Mouse (Mus musculus) CD4-positive helper T cell, adult 2 months (primary cell): ENCODE measurements at regions not wholly inside any gene's neighbourhood (a gene's known extent, or its start where the extent isn't known, plus 50 kb on each side); places are given as distances from the start of the nearest gene placed in this dataset.
A peak's percentile ranks its signal among the peaks of the same experiment; 100 is the strongest.

Experiments
- DNase-seq: peaks from one replicate; pipeline ENCODE4 v3.0.0-alpha.2; 2012; ENCODE audit warnings: low read depth, missing footprints, low spot score

- DNase-seq = peak; percentile 47
Observed at GRCm38 (mm10) chr15:36719241-36719640, 288.3 kb downstream of the Zfp706 start.

GRCm38 (mm10) chr15:36717835-36718234 lies 289.7 kb downstream of the Zfp706 start:
- DNase-seq = no peak

DNA sequence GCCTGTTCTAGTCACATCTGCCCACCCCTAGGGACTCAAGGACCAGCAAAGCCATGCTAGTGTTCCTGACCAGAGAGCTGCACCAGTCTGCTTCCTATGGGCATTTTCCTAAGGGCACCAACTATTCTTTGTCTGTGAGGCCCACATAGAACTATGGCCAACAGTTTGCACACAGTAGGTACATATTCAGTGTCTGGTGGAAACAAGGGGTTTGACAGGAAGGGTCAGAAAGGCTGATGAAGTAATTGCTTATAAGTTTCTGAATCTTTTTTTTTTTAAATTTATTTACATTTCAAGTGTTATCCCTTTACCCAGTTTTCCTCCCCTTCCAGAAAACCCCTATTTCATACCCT lies 290.9 kb downstream of the Zfp706 start:
- no peak for DNase-seq

DNA sequence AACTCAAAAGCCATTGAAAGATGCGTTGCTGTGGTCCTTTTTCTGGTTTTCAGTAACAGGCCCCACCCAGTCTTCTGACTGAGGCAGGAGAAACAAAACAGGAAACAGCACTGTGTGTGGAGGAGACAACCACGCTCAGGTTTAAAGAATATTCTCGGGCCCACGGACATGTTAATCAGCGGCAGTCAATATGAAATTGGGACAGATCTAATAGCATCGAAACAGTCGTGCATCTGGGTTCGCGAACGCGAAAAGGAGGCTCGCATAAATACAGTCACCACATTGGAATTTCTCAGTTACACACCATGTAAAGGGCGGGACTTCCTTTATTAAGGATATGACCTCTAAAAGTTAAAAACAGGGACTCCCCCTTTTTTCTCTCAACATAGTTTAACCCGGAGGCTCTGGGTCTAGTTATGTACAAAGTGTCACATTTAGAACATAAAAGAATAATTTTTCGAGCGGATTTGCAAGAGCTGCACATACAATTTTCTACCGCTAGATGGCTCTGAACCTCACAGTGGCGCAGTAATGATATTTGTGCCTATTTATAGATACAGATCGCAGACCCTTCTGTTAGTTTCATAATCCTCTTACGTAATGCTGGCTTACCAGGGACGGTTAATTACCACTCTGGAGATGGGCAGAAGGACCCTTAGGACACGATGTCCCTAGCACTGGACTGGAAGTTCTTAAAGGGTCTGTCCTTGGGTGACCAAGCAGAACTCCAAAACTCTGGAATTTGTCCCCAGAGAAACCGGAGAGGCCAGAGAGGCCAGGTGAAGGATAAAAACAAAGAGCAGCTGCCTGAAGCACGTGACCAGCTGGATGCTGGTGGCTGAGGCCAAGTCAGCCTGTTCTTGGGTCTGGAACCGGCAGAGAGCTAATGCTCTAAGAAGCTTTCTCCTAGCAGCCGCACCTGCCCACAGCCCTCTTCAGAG lies 291.6 kb downstream of the Zfp706 start:
- peak; percentile 90 for DNase-seq

- DNase-seq = no peak
Observed at GRCm38 (mm10) chr15:36715159-36715558, 292.4 kb downstream of the Zfp706 start.

DNA sequence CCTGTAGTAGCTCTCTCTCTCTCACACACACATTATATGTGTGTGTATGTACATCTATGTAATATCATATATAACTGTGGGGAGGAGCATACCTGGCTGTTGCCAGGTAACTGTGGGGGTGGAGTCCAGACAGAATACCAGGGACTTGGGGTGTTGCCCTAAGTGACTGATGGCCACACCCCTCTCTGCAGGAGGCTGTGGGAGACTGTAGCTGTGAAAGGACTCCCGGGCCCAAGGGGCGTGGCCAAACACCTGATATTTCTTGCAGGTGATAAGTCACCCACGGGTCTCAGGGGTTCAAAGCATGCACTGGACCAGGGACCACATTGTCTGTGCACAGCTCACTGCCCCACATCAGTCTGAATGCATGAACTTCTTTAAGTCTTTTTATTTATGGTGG lies 297.8 kb downstream of the Zfp706 start:
- no peak for DNase-seq

- peak; percentile 82 for DNase-seq
Observed at GRCm38 (mm10) chr15:36708471-36708870, 299.1 kb downstream of the Zfp706 start.

GRCm38 (mm10) chr15:36705990-36706389 lies 301.6 kb downstream of the Zfp706 start:
- DNase-seq = peak; percentile 63

- DNase-seq = no peak
Observed at GRCm38 (mm10) chr15:36705391-36705790, 302.2 kb downstream of the Zfp706 start.

- DNase-seq = no peak
Observed at GRCm38 (mm10) chr15:36701846-36702245, 305.7 kb downstream of the Zfp706 start.

DNA sequence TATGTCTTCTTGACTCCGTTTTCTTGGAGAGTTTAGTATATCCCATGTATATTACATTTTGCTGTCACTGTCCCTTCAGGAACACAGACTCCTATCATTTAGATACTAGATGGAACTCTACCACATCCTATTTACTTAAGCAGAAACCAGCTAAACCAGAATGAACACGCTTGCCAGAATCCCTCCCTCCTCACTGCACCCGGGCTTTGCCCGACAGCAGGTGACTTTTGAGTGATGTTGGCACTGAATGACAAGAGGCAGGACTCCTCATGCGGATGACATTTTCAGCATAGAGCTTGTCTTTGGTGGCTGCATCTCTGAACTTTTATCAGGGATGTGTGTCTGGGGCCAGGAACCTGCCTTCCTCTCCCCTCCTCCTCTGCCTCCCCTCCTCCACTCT lies 307.4 kb downstream of the Zfp706 start:
- DNase-seq = no peak

- DNase-seq = no peak
Observed at GRCm38 (mm10) chr15:36695199-36696129, 312.1 kb downstream of the Zfp706 start.

- DNase-seq = no peak
Observed at GRCm38 (mm10) chr15:36691002-36691652, 316.4 kb downstream of the Zfp706 start.

GRCm38 (mm10) chr15:36689881-36690280 lies 317.7 kb downstream of the Zfp706 start:
- DNase-seq = no peak

DNA sequence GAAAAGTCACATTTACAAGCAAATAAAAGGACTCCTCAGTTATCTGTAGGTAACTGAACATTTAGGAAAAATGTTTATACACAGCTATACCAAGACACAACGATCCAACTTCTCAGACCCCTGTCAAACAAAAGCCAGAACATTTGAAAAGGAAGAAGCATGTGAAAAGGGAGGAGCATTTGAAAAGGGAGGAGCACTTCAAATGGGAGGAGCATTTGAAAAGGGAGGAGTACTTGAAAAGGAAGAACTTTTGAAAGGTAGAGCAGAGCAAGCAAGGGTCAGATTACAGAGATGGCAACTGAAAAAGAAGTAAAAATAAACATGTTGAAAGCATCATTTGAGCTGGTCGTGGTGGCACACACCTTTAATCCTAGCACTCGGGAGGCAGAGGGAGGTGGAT lies 318.3 kb downstream of the Zfp706 start:
- no peak for DNase-seq

DNA sequence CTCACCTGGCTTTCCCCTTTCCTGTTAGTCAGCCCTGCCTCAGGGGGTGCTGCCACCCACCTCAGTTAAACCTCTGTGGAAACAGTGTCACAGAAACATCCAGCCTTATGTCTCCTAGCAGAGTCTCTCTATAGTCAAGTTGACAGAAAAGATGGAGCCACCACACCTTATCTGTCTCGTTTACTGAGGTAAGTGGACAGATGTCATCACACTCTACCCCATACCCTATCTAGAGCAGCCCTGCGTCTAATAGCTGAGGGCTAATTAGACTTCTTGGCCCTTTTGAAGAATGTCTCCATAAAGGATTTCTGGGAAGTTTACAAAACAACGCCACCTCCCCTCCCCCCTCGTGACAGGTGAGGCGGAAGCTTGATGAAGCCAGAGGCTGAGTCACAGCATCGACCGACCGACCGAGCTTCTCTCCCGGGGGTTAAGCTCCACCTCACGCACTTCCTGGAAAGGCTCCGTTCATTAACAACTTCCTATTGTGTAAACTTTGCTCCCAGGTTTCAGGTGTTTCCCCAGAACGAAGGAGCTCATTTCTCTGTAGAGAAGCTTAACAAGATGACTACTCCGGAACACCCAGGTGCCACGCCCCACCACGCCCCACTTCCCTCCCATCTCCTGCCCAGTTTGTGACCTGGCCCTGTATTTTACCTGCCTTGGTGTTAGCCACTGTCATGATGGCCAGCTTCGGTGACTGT lies 319.4 kb downstream of the Zfp706 start:
- DNase-seq = peak; percentile 71

GRCm38 (mm10) chr15:36684684-36685083 lies 322.9 kb downstream of the Zfp706 start:
- DNase-seq = no peak

GRCm38 (mm10) chr15:36682832-36683231 lies 324.7 kb downstream of the Zfp706 start:
- DNase-seq = no peak

DNA sequence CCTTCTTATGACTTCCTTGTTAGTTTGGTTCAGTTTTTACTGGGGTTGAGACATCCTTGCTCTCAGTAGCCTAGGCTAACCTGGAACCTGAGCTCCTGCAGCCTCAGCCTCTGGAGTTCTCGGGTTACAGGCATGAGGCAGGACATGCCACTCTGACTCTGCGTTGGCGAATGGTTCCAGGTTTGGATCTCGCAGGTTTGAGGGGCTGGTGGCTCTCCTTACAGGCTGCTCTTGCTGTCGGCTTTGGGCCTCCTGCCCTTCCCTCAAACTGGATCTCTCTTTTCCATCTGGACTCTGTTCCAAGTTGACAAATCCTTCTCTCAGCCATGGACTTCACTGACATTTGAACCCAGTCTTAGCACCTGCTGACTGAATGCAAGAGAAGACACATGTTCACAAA lies 325.4 kb downstream of the Zfp706 start:
- DNase-seq = no peak

GRCm38 (mm10) chr15:36680361-36681140 lies 327.0 kb downstream of the Zfp706 start:
- no peak for DNase-seq
